Comparison of ENCODE assay signal across 20 mouse cellular contexts in the genomic region with DNA sequence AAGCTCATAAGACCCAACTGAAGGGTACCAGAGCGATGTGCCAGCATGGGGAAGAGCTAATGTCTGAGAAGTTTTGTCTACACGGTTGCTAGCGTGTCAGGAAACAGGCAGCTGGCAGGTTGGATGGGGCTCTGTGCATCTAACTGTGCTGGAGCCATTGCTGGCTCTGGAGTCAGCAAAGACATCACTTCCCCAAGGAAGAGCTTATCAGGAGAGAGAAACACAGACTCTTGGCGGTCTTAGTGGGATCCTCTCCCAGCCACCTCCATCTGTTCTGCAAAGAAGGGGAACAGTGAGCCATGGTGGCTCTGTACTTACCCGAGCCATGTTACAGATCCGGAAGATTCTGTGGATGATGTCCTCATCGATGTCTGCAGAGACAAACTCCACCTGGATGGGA.
DNase-seq lines count a peak whose midpoint lies in the region; ATAC-seq lines count a peak whose summit lies in the region.
"Had no signal": no experiment of that assay in that cellular context is flagged by ENCODE, and none has a peak within 500 bp of the region (broad histone marks: within the 10 kb centered on the region; RNA-seq: fewer than 3 reads in every experiment).

No protein-coding gene starts in this region.

- peak; percentile 50 to 54 for DNase-seq in cerebellum, postnatal 10 days
- no peak for DNase-seq in cerebellum, postnatal 36 days
- no peak for DNase-seq in frontal cortex, adult 2 months (ENCODE audit: extremely low spot score in 1 of 2, low spot score in 1 of 2)
- DNase-seq in right cerebral cortex, postnatal 10 days (ENCODE audit: low spot score in 2 of 2) = peak; percentile 34 to 49
- DNase-seq in right cerebral cortex, postnatal 36 days (ENCODE audit: low spot score in 2 of 2) = no peak
- DNase-seq in urinary bladder, postnatal 14 days (ENCODE audit: low spot score) = no peak
- DNase-seq: adrenal gland, adult 8-10 months; gastrocnemius, postnatal 25 days; heart, adult 11 months; kidney, adult 8-10 months; kidney, postnatal 4 days; liver, embryonic 13.5 days; lung, adult 18-20 months; lung, postnatal 4 days; right cerebral cortex, postnatal 25 days; thymus, adult 2 months; thymus, postnatal 36 days had no signal

- peak; percentile 69; the same call in 1 of the 2 replicates for ATAC-seq in frontal cortex, adult (ENCODE audit: low TSS enrichment)
- ATAC-seq: intestine, embryonic 16.5 days; lung, postnatal 0 days had no signal

Comparison
In these comparisons a context has a peak if more than half of its experiments do, and no peak if none do; other contexts are left out.
1. DNase-seq: peak in cerebellum, postnatal 10 days (2 of 2) and right cerebral cortex, postnatal 10 days (2 of 2); none in cerebellum, postnatal 36 days (0 of 2), frontal cortex, adult 2 months (0 of 2), right cerebral cortex, postnatal 36 days (0 of 2) and urinary bladder, postnatal 14 days (single experiment).